Mouse (Mus musculus): ENCODE data around the gene Gm9774. TPM values are rescaled to one million over a fixed set of nuclear protein-coding genes. Genes with fewer than 3 reads are reported as not detected.

Gene Gm9774
- polyA plus RNA-seq (2012; rRNA removed) (2.7 and 3.8 TPM in 2 replicates), polyA plus RNA-seq (2014; fragmentation: Nextera tagmentation; extraction: Ambion mirVana) (5.1 and 5.6 TPM in 2 replicates)

DNA sequence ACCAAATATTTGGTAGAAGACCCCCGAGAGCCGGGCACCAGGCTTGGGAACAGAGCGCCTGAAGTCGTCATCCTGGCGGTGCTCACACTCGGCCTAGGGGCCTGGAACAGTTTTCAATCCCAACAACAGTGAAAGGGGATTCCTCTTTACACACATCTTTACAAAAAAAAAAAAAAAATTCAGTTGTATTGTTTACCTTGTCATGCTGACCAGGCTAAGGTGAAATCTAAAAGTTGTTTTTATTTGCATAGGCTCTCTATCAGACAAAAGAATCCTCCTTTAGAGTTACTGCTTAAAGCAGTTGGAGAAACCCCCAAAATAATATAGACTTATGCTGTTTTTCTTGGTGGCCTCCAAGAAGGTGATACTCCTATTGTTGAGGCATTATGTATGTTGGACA lies at the start of gene Gm9774:
TSS of gene Gm9774 (minus strand) at position 101 of the 400 bp plus-strand sequence.
- no peak for TF ChIP-seq CTCF (IDR thresholded peaks at IDR 0.05; ENCODE audit: low read depth)
- Histone ChIP-seq H3K9ac (replicated peaks) (no peak within 1 kb of the TSS), H3K4me2 (ENCODE audit: low read depth) (no peak within 1 kb of the TSS), H3K9me3 (ENCODE audit: control insufficient read depth, low read length) (no peaks in the 10 kb centered on the region), H3K4me1 (replicated peaks; ENCODE audit: control insufficient read depth in 2 of 2, insufficient read depth in 2 of 2, low read length in 1 of 2) (no peaks in the 10 kb centered on the region), H3K36me3 (replicated peaks; ENCODE audit: control insufficient read depth, insufficient read depth, low read depth) (no peaks in the 10 kb centered on the region), H3K4me3 (ENCODE audit: insufficient read depth in 1 of 2, low read depth in 2 of 2, low read length in 2 of 2) (no peak within 1 kb of the TSS), H3K27me3 (ENCODE audit: control insufficient read depth, insufficient read depth, low read length) (no peaks in the 10 kb centered on the region), H3K27ac (no peak within 1 kb of the TSS)
- DNase-seq (ENCODE audit: low read depth in 3 of 3, low spot score in 3 of 3): no peak
- WGBS (ENCODE audit: insufficient replicate concordance): 75% methylated on average over 6 of the region's 6 CpGs
- ATAC-seq (ENCODE audit: insufficient read depth): no peak

- Histone ChIP-seq H3K4me1 (replicated peaks; ENCODE audit: control insufficient read depth in 2 of 2, insufficient read depth in 2 of 2, low read length in 1 of 2) (no peaks in the 10 kb centered on the region), H3K9ac (replicated peaks) (no peak overlapping the region), H3K4me2 (ENCODE audit: low read depth) (no peak overlapping the region), H3K9me3 (ENCODE audit: control insufficient read depth, low read length) (no peaks in the 10 kb centered on the region), H3K4me3 (ENCODE audit: insufficient read depth in 1 of 2, low read depth in 2 of 2, low read length in 2 of 2) (no peak overlapping the region), H3K36me3 (replicated peaks; ENCODE audit: control insufficient read depth, insufficient read depth, low read depth) (no peaks in the 10 kb centered on the region), H3K27ac (no peak overlapping the region), H3K27me3 (ENCODE audit: control insufficient read depth, insufficient read depth, low read length) (no peaks in the 10 kb centered on the region)
- no peak for TF ChIP-seq EP300 (IDR thresholded peaks at IDR 0.05; ENCODE audit: low read depth)
- TF ChIP-seq CTCF (IDR thresholded peaks at IDR 0.05; ENCODE audit: low read depth): no peak
- DNase-seq (ENCODE audit: low read depth in 3 of 3, low spot score in 3 of 3) (no peak), ATAC-seq (ENCODE audit: insufficient read depth) (no peak)
- 38% methylated on average over 2 of the region's 2 CpGs for WGBS (ENCODE audit: insufficient replicate concordance)
These were observed 40.9 kb upstream of the Gm9774 start for GRCm38 (mm10) chr3:92470111-92470510.

DNA sequence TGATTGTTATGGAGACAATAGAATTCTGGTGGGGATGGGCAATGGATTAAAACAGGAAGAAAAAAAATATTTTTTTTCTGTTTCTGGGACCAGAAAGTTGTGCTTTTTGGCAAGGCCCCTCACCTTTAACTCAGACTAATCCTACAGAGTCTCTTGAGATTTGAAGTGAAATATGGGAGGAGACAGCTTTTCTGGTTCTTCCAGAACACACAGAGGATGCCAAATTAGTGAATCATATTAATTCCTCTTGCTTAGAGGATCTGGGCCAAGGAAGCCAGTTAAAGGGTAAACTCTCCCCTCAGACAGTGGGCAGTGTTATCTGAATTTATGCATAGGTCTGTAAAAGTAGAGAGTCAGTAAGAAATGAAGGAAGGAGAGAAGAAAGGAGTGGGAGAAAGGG lies 38.2 kb upstream of the Gm9774 start:
- Histone ChIP-seq H3K9ac (replicated peaks) (no peak overlapping the region), H3K27ac (no peak overlapping the region), H3K4me1 (replicated peaks; ENCODE audit: control insufficient read depth in 2 of 2, insufficient read depth in 2 of 2, low read length in 1 of 2) (no peaks in the 10 kb centered on the region), H3K27me3 (ENCODE audit: control insufficient read depth, insufficient read depth, low read length) (no peaks in the 10 kb centered on the region), H3K4me3 (ENCODE audit: insufficient read depth in 1 of 2, low read depth in 2 of 2, low read length in 2 of 2) (no peak overlapping the region), H3K36me3 (replicated peaks; ENCODE audit: control insufficient read depth, insufficient read depth, low read depth) (no peaks in the 10 kb centered on the region), H3K9me3 (ENCODE audit: control insufficient read depth, low read length) (no peaks in the 10 kb centered on the region), H3K4me2 (ENCODE audit: low read depth) (no peak overlapping the region)
- DNase-seq (ENCODE audit: low read depth in 3 of 3, low spot score in 3 of 3) (no peak), ATAC-seq (ENCODE audit: insufficient read depth) (no peak)
- no peak for TF ChIP-seq EP300 (IDR thresholded peaks at IDR 0.05; ENCODE audit: low read depth)
- TF ChIP-seq CTCF (IDR thresholded peaks at IDR 0.05; ENCODE audit: low read depth): no peak

GRCm38 (mm10) chr3:92466576-92466975 lies 37.4 kb upstream of the Gm9774 start:
- ATAC-seq (ENCODE audit: insufficient read depth) (no peak), DNase-seq (ENCODE audit: low read depth in 3 of 3, low spot score in 3 of 3) (no peak)
- no peak overlapping the region for H3K9ac ChIP-seq (replicated peaks)
- H3K4me3 ChIP-seq (ENCODE audit: insufficient read depth in 1 of 2, low read depth in 2 of 2, low read length in 2 of 2): no peak overlapping the region
- no peak for TF ChIP-seq EP300 (IDR thresholded peaks at IDR 0.05; ENCODE audit: low read depth)
- TF ChIP-seq CTCF (IDR thresholded peaks at IDR 0.05; ENCODE audit: low read depth): no peak
- 54% methylated on average over 1 of the region's 1 CpGs for WGBS (ENCODE audit: insufficient replicate concordance)
- H3K4me2 ChIP-seq (ENCODE audit: low read depth): no peak overlapping the region
- H3K36me3 ChIP-seq (replicated peaks; ENCODE audit: control insufficient read depth, insufficient read depth, low read depth): no peaks in the 10 kb centered on the region
- no peak overlapping the region for H3K27ac ChIP-seq
- no peaks in the 10 kb centered on the region for H3K27me3 ChIP-seq (ENCODE audit: control insufficient read depth, insufficient read depth, low read length)
- H3K4me1 ChIP-seq (replicated peaks; ENCODE audit: control insufficient read depth in 2 of 2, insufficient read depth in 2 of 2, low read length in 1 of 2): no peaks in the 10 kb centered on the region
- H3K9me3 ChIP-seq (ENCODE audit: control insufficient read depth, low read length): no peaks in the 10 kb centered on the region

DNA sequence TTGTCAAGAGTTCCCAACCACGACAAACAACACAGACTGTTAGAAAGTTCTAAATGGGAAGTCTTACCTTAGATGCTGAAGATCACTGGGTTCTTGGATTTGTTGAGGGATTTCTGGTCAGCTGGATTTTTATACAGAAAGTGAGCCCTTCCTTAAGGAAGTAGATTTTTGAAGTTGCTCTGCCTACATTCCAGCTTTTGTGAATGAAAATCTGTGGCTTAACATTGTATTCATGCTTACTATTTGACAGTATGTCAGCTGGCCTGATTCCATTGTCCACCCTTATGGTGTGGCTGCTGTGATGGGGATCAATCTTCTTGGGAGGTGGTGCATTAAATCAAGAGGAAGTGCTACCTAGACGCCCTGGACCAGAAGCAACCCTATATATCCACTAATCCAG lies 29.4 kb upstream of the Gm9774 start, which contains the start of gene Sprr3:
TSS of gene Sprr3 (minus strand) at position 101 of the 400 bp plus-strand sequence.
- Histone ChIP-seq H3K4me1 (replicated peaks; ENCODE audit: control insufficient read depth in 2 of 2, insufficient read depth in 2 of 2, low read length in 1 of 2) (no peaks in the 10 kb centered on the region), H3K27me3 (ENCODE audit: control insufficient read depth, insufficient read depth, low read length) (no peaks in the 10 kb centered on the region), H3K27ac (no peak within 1 kb of the TSS), H3K4me3 (ENCODE audit: insufficient read depth in 1 of 2, low read depth in 2 of 2, low read length in 2 of 2) (no peak within 1 kb of the TSS), H3K36me3 (replicated peaks; ENCODE audit: control insufficient read depth, insufficient read depth, low read depth) (no peaks in the 10 kb centered on the region), H3K4me2 (ENCODE audit: low read depth) (no peak within 1 kb of the TSS), H3K9me3 (ENCODE audit: control insufficient read depth, low read length) (no peaks in the 10 kb centered on the region), H3K9ac (replicated peaks) (no peak within 1 kb of the TSS)
- ATAC-seq (ENCODE audit: insufficient read depth) (no peak), DNase-seq (ENCODE audit: low read depth in 3 of 3, low spot score in 3 of 3) (no peak)
- TF ChIP-seq CTCF (IDR thresholded peaks at IDR 0.05; ENCODE audit: low read depth) (no peak), EP300 (IDR thresholded peaks at IDR 0.05; ENCODE audit: low read depth) (no peak)
- WGBS (ENCODE audit: insufficient replicate concordance): 35% methylated on average over 2 of the region's 2 CpGs

Measured in liver, embryonic 14.5 days (tissue).